ENCODE assay signal across 20 mouse cellular contexts in the genomic region with DNA sequence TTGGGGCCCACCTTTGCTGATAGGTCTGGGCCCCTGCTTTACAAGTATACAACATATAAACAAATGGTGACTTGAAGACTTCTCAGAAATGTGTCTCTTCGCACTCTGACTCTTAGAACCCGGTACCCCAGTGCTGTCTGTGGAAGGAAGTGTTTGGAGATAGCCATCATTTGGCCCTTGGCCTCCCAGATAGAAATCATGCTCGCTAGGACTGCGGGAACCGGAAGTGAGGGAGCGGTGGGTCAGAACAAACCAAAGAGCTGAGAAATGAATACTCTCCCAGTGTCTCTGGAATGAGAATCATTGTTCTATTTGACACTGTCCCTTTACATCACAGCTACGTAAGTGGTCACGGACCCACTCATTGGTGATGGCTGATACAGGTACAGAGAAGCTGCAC.
DNase-seq lines count a peak whose midpoint lies in the region; ATAC-seq and TF ChIP-seq lines count a peak whose summit lies in the region.
"Had no signal": no experiment of that assay in that cellular context is flagged by ENCODE, and none has a peak within 500 bp of the region (broad histone marks: within the 10 kb centered on the region; RNA-seq: fewer than 3 reads in every experiment).

No protein-coding gene starts in this region.

- H3K4me1 ChIP-seq in kidney, adult 2 months (ENCODE audit: control insufficient read depth, insufficient read depth, low read length), result peaks cover 8% of the 10 kb centered on the region; the same call in 1 of the 2 replicates
- peaks cover 33% of the 10 kb centered on the region for H3K4me1 ChIP-seq in kidney, embryonic 16.5 days (ENCODE audit: insufficient read depth, low read length)
- H3K4me1 ChIP-seq in cortical plate, adult 2 months (ENCODE audit: control insufficient read depth, insufficient read depth, low read length), result peaks cover 13% of the 10 kb centered on the region
- H3K4me1 ChIP-seq: embryonic facial prominence, embryonic 15.5 days had no signal

- no peak overlapping the region for H3K9ac ChIP-seq in kidney, embryonic 16.5 days (replicated peaks; ENCODE audit: low read length)
- H3K9ac ChIP-seq: embryonic facial prominence, embryonic 15.5 days; hindbrain, embryonic 14.5 days had no signal

- no peak overlapping the region for H3K4me3 ChIP-seq in kidney, adult 2 months (ENCODE audit: insufficient read depth, low read depth, low read length)
- no peak overlapping the region for H3K4me3 ChIP-seq in kidney, embryonic 16.5 days (ENCODE audit: low read length)
- H3K4me3 ChIP-seq in cortical plate, adult 2 months (ENCODE audit: insufficient read depth, low read length), result no peak overlapping the region
- H3K4me3 ChIP-seq: embryonic facial prominence, embryonic 15.5 days; erythroblast, embryonic 14.5 days; forebrain, embryonic 10.5 days; heart, embryonic 10.5 days had no signal

- TF ChIP-seq CTCF in kidney, adult 2 months (conservative IDR thresholded peaks at IDR 0.05; ENCODE audit: insufficient read depth, insufficient read length, low read depth, low read length), result no peak
- TF ChIP-seq CTCF in cortical plate, adult 2 months (IDR thresholded peaks at IDR 0.05; ENCODE audit: extremely low read depth, insufficient read depth, low read length), result no peak

- no peaks in the 10 kb centered on the region for H3K36me3 ChIP-seq in kidney, adult 2 months (ENCODE audit: control insufficient read depth, insufficient read depth, low read length)
- H3K36me3 ChIP-seq in kidney, embryonic 16.5 days (ENCODE audit: insufficient read depth, low read length), result no peaks in the 10 kb centered on the region; the same call in 1 of the 2 replicates

- no peak for TF ChIP-seq POLR2A in kidney, adult 2 months (IDR thresholded peaks at IDR 0.05; ENCODE audit: low read depth, low read length)
- TF ChIP-seq POLR2A in cortical plate, adult 2 months (IDR thresholded peaks at IDR 0.05; ENCODE audit: extremely low read depth, insufficient read depth, low read length), result no peak

- ATAC-seq in kidney, embryonic 16.5 days (ENCODE audit: low FRiP score, low TSS enrichment), result no peak
- peak; percentile 45; the same call in 1 of the 2 replicates for ATAC-seq in megakaryocyte, adult 5-6 weeks (ENCODE audit: poor library complexity, severe bottlenecking)
- ATAC-seq: forebrain, embryonic 14.5 days; Patski had no signal

- 55% methylated on average over 8 of the region's 8 CpGs for WGBS in kidney, adult 2 months
- 53% methylated on average over 8 of the region's 8 CpGs for WGBS in kidney, embryonic 16.5 days

- peak; percentile 47 for DNase-seq in kidney, adult 2 months
- peak; percentile 34 to 56 for DNase-seq in kidney, postnatal 25 days
- DNase-seq in kidney, adult 18-20 months, result no peak
- DNase-seq: adrenal gland, postnatal 25 days; cerebellum, adult 2 months; embryo, embryonic 11 days; gastrocnemius, postnatal 36 days; heart, adult 18-20 months; heart, postnatal 10 days had no signal

- no peaks in the 10 kb centered on the region for H3K9me3 ChIP-seq in kidney, embryonic 16.5 days (ENCODE audit: low read length)
- H3K9me3 ChIP-seq: embryonic facial prominence, embryonic 15.5 days; forebrain, embryonic 10.5 days; heart, embryonic 10.5 days had no signal

- H3K4me2 ChIP-seq in kidney, embryonic 16.5 days (replicated peaks; ENCODE audit: low read depth, low read length), result no peak overlapping the region
- H3K4me2 ChIP-seq: embryonic facial prominence, embryonic 15.5 days; hindbrain, embryonic 14.5 days had no signal

- no peak overlapping the region for H3K27ac ChIP-seq in kidney, adult 2 months (ENCODE audit: insufficient read depth, low read depth, low read length)
- H3K27ac ChIP-seq in kidney, embryonic 16.5 days (ENCODE audit: low read length), result no peak overlapping the region
- H3K27ac ChIP-seq in cortical plate, adult 2 months (ENCODE audit: insufficient read depth, low read length), result 0 out of 2 replicates have a peak overlapping the region, but pooled peaks have one; percentile 10
- H3K27ac ChIP-seq: embryonic facial prominence, embryonic 15.5 days; forebrain, embryonic 10.5 days; heart, embryonic 10.5 days; hindbrain, embryonic 14.5 days had no signal

- H3K27me3 ChIP-seq in kidney, adult 2 months (replicated peaks; ENCODE audit: control insufficient read depth, insufficient read depth, low read length), result no peaks in the 10 kb centered on the region
- no peaks in the 10 kb centered on the region for H3K27me3 ChIP-seq in kidney, embryonic 16.5 days (ENCODE audit: insufficient read depth, low read length)
- H3K27me3 ChIP-seq: CH12.LX; embryonic facial prominence, embryonic 15.5 days; Patski had no signal
